Mouse (Mus musculus) MN1 (cell line): Measurements from ENCODE around the gene Pcdh9.

Source experiments
- DNase-seq: peaks from one replicate; pipeline ENCODE4 v3.0.0-alpha.2; 2016; ENCODE audit warnings: low spot score

Pcdh9 gene

GRCm38 (mm10) chr14:93009147-93010064 is 881.1 kb downstream of the Pcdh9 start:
- DNase-seq = no peak
